Mouse (Mus musculus): ENCODE results near the gene Srsf9. TPM values are rescaled to one million over a fixed set of nuclear protein-coding genes. Genes with fewer than 3 reads are reported as not detected.

Srsf9 gene
- polyA plus RNA-seq, 1 experiment from 2014 or later, result 418 TPM

- H3K36me3 ChIP-seq, result peaks cover 67% of the 10 kb centered on the region
Measured at GRCm38 (mm10) chr5:115330955-115331354, 4.0 kb downstream of the Srsf9 start.

DNA sequence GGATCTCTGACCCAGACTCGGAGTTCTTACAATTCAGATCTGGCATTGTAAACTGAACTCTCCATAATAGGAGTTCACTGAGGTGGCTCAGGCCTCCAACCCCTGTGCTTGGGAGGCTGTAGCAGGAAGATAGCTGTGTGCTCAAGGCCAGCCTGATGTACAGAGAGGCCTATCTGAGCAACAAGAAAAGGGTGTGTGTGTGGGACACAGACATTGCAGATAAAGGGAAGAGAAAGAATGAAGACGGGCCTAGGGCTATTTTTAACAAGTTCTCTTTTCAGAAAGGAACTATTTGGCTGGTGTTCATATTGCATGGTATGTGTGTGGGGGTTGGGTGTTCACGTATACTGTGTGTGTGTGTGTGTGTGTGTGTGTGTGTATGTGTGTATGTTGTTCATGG lies 6.6 kb downstream of the Srsf9 start:
- WGBS, result 83% methylated on average over 3 of the region's 3 CpGs
- no peak for ATAC-seq (ENCODE audit: insufficient number of reproducible peaks, insufficient read depth, low FRiP score, low TSS enrichment)
- Histone ChIP-seq H3K27me3 (no peaks in the 10 kb centered on the region), H3K4me2 (replicated peaks) (no peak overlapping the region), H3K27ac (no peak overlapping the region), H3K9me3 (no peaks in the 10 kb centered on the region), H3K4me3 (no peak overlapping the region), H3K36me3 (peaks cover 84% of the 10 kb centered on the region), H3K9ac (no peak overlapping the region), H3K4me1 (peaks cover 9% of the 10 kb centered on the region)

More at GRCm38 (mm10) chr5:115330955-115331354, 4.0 kb downstream of the Srsf9 start:
- Histone ChIP-seq H3K4me3 (no peak overlapping the region), H3K27me3 (no peaks in the 10 kb centered on the region), H3K4me2 (replicated peaks) (no peak overlapping the region), H3K27ac (no peak overlapping the region), H3K4me1 (peaks cover 17% of the 10 kb centered on the region), H3K9ac (no peak overlapping the region), H3K9me3 (no peaks in the 10 kb centered on the region)
- no peak for ATAC-seq (ENCODE audit: insufficient number of reproducible peaks, insufficient read depth, low FRiP score, low TSS enrichment)
- WGBS, result 89% methylated on average over 9 of the region's 9 CpGs

- H3K9ac ChIP-seq, result no peak overlapping the region
- no peaks in the 10 kb centered on the region for H3K9me3 ChIP-seq
- peaks cover 50% of the 10 kb centered on the region for H3K36me3 ChIP-seq
- no peak for ATAC-seq (ENCODE audit: insufficient number of reproducible peaks, insufficient read depth, low FRiP score, low TSS enrichment)
- H3K4me2 ChIP-seq (replicated peaks), result peak overlapping the region; percentile 71
- peak overlapping the region; percentile 89 for H3K4me3 ChIP-seq
- WGBS, result 36% methylated on average over 7 of the region's 7 CpGs
- H3K27me3 ChIP-seq, result no peaks in the 10 kb centered on the region
- no peak overlapping the region for H3K27ac ChIP-seq
- peaks cover 15% of the 10 kb centered on the region for H3K4me1 ChIP-seq
Measured at GRCm38 (mm10) chr5:115340007-115340406, 13.0 kb downstream of the Srsf9 start.

DNA sequence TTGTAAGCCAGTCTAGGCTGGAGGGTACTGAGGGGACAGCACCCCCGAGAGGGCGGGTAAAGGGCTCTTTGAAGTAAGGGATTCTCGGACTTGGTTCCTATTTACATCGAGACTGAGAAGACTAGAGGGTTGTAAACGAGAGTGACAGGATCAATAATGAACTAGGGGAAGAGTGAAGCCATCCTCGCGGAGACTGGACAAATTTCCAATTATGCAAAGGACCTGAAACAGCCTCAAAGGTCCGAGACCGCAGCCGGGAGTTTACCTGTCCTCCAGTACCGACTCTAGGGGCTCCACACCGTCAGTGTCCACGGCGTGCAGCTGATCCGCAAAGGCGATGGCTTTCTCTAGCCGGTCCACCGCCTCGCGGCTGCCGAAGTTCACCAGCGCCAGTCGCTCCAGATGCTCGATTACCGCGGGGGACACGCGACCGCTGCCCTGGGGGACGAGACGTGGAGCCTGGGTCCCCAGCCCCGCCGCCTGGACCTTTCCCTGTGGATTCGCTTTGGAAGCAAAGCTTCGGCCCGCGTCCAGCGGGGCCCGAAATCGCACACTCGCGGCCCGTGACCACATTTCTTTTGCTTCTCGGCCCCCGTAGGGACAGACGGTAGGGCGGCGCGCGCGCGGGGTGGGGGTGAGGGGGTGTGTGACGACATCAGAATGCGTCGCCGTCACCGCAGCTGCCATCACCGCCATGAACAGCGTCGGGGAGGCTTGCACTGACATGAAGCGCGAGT lies 13.8 kb downstream of the Srsf9 start, which contains the start of the genes Gatc and Triap1:
Gene Gatc (minus strand): TSS at position 602 of the 737 bp plus-strand sequence.
Gene Triap1 (plus strand): TSS at position 649 of the 737 bp plus-strand sequence.
- Histone ChIP-seq H3K4me1 (peaks cover 15% of the 10 kb centered on the region), H3K9me3 (no peaks in the 10 kb centered on the region), H3K4me3 (peak within 1 kb of the TSS; percentile 89), H3K9ac (peak within 1 kb of the TSS; percentile 86), H3K27me3 (no peaks in the 10 kb centered on the region), H3K36me3 (peaks cover 51% of the 10 kb centered on the region), H3K27ac (peak within 1 kb of the TSS; percentile 75), H3K4me2 (replicated peaks) (peak within 1 kb of the TSS; percentile 71)
- under 1% methylated on average over 62 of the region's 62 CpGs for WGBS
- peak; percentile 81 for ATAC-seq (ENCODE audit: insufficient number of reproducible peaks, insufficient read depth, low FRiP score, low TSS enrichment)

GRCm38 (mm10) chr5:115341314-115342165 lies 14.6 kb downstream of the Srsf9 start:
- Histone ChIP-seq H3K4me1 (peaks cover 15% of the 10 kb centered on the region), H3K27me3 (no peaks in the 10 kb centered on the region), H3K9me3 (no peaks in the 10 kb centered on the region), H3K4me3 (peak overlapping the region; percentile 89), H3K9ac (peak overlapping the region; percentile 86), H3K27ac (peak overlapping the region; percentile 42; the same call in 1 of the 2 replicates), H3K36me3 (peaks cover 50% of the 10 kb centered on the region), H3K4me2 (replicated peaks) (peak overlapping the region; percentile 71)
- ATAC-seq (ENCODE audit: insufficient number of reproducible peaks, insufficient read depth, low FRiP score, low TSS enrichment), result no peak; the same call in 1 of the 2 replicates
- WGBS, result 11% methylated on average over 36 of the region's 36 CpGs

DNA sequence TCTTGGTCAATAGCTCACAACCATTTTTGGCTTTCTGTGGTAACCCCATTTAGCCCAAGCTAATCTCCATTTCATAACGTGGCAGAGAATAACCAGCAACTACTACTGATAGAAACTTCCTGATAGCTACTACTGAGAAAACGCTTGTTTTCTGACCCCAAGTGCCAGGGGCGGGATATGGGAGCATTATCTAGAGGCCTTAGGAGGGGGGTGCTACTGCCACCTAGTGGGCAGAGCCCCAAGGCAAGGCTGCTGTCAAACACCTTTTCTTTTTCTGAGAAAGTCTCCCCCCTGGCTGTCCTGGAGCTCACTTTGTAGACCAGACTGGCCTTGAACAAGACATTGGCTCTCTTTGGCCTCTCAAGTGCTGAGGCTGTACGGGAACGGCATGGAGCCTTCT lies 20.6 kb downstream of the Srsf9 start:
- Histone ChIP-seq H3K9me3 (no peaks in the 10 kb centered on the region), H3K9ac (no peak overlapping the region), H3K27ac (no peak overlapping the region), H3K4me2 (replicated peaks) (peak overlapping the region; percentile 90), H3K27me3 (no peaks in the 10 kb centered on the region), H3K36me3 (peaks cover 39% of the 10 kb centered on the region), H3K4me1 (peaks cover 9% of the 10 kb centered on the region), H3K4me3 (peak overlapping the region; percentile 97)
- ATAC-seq (ENCODE audit: insufficient number of reproducible peaks, insufficient read depth, low FRiP score, low TSS enrichment), result no peak
- WGBS, result 4% methylated on average over 5 of the region's 5 CpGs

DNA sequence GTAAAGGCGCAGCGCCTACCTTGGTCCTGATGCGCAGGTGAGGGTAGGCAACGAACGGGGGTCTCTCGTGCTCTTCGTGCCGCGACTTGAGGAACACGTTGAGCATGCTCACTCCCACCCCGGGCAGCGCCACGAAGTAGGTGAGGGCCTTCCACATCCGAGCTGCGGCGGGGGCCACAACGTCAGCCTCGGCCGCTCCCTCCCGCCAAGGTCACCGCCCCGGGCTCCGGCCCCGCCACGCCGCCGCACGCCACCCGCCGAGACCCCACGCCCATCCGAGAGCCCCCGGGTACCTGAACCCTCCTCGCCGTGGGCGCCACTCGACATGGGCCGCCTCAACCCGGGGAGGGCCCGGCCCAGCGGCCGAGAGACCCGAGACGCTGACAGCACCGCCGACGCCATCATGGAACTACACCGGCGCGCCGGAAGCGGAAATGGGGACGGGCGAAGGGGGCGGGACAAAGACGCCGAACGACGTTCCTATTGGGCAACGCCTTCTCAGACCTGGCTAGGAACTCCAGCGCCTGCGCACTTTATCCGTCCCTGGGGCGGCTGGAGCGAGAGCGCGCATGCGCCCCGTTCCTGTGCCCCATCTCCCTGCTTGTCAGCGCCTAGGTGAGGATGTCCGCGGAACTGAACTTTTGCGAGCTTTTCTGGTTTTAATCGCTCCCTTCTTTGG lies 21.7 kb downstream of the Srsf9 start, which contains the start of gene Cox6a1:
Gene Cox6a1 (minus strand): TSS at position 436 of the 679 bp plus-strand sequence.
- H3K27ac ChIP-seq, result peak within 1 kb of the TSS; percentile 85
- under 1% methylated on average over 74 of the region's 74 CpGs for WGBS
- ATAC-seq (ENCODE audit: insufficient number of reproducible peaks, insufficient read depth, low FRiP score, low TSS enrichment), result peak; percentile 91

DNA sequence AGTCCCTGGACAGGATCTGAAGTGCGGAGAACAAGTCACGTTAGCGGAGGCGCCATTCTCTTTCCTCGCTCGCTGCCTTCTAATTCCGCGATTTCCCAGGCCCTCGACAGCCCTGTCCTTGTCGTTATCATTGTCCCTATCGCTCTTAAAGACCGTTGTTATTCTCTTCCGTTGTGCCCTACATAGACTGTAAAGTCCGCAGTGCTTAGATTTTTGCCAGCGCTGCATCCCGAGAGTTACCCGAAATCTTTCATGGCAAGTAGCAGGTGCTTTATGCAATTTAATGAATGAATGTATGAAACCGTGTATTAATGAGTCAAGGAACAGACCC lies 22.2 kb downstream of the Srsf9 start:
- H3K4me2 ChIP-seq (replicated peaks), result peak overlapping the region; percentile 80
- peak; percentile 5; the same call in 1 of the 2 replicates for ATAC-seq (ENCODE audit: insufficient number of reproducible peaks, insufficient read depth, low FRiP score, low TSS enrichment)
- peak overlapping the region; percentile 85 for H3K27ac ChIP-seq
- peaks cover 9% of the 10 kb centered on the region for H3K4me1 ChIP-seq
- peak overlapping the region; percentile 97 for H3K4me3 ChIP-seq
- H3K9me3 ChIP-seq, result no peaks in the 10 kb centered on the region
- WGBS, result 1% methylated on average over 18 of the region's 18 CpGs
- peak overlapping the region; percentile 89 for H3K9ac ChIP-seq
- peaks cover 23% of the 10 kb centered on the region for H3K36me3 ChIP-seq
- H3K27me3 ChIP-seq, result no peaks in the 10 kb centered on the region

More for the DNA sequence above, 21.7 kb downstream of the Srsf9 start, which contains the start of gene Cox6a1:
- H3K9me3 ChIP-seq, result no peaks in the 10 kb centered on the region
- no peaks in the 10 kb centered on the region for H3K27me3 ChIP-seq
- peak within 1 kb of the TSS; percentile 89 for H3K9ac ChIP-seq
- peak within 1 kb of the TSS; percentile 97 for H3K4me3 ChIP-seq
- H3K4me2 ChIP-seq (replicated peaks), result peak within 1 kb of the TSS; percentile 90
- peaks cover 28% of the 10 kb centered on the region for H3K36me3 ChIP-seq
- H3K4me1 ChIP-seq, result peaks cover 9% of the 10 kb centered on the region

- Histone ChIP-seq H3K4me2 (replicated peaks) (no peak overlapping the region), H3K9ac (no peak overlapping the region), H3K9me3 (no peaks in the 10 kb centered on the region), H3K4me3 (no peak overlapping the region), H3K27ac (no peak overlapping the region), H3K4me1 (peaks cover 9% of the 10 kb centered on the region), H3K36me3 (peaks cover 3% of the 10 kb centered on the region), H3K27me3 (no peaks in the 10 kb centered on the region)
- ATAC-seq (ENCODE audit: insufficient number of reproducible peaks, insufficient read depth, low FRiP score, low TSS enrichment), result no peak
- WGBS, result 73% methylated on average over 5 of the region's 5 CpGs
Measured at GRCm38 (mm10) chr5:115351348-115351747, 24.4 kb downstream of the Srsf9 start.

DNA sequence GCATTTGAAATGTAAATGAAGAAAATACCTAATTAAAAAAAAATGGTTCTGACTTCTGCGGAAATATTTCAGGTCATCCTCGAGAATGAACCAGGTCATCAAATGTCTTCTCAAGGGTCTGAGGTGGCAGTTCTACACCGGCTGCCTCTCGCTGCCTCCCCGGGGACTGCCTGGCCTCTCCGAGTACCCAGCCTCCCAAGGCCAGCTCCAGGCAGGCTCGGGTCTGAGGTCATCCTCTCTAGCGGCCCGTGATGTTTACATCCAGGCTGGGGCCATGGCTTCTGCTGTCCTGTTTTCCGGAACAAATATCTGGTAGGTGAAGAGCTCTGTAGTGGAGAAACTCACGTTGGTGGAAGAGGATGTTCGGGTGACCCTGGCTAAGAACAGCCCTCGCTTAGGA lies 28.1 kb downstream of the Srsf9 start:
- ATAC-seq (ENCODE audit: insufficient number of reproducible peaks, insufficient read depth, low FRiP score, low TSS enrichment), result no peak
- Histone ChIP-seq H3K27me3 (no peaks in the 10 kb centered on the region), H3K4me2 (replicated peaks) (no peak overlapping the region), H3K27ac (no peak overlapping the region), H3K9me3 (no peaks in the 10 kb centered on the region), H3K36me3 (no peaks in the 10 kb centered on the region), H3K9ac (no peak overlapping the region), H3K4me3 (no peak overlapping the region), H3K4me1 (no peaks in the 10 kb centered on the region)
- WGBS, result 56% methylated on average over 13 of the region's 13 CpGs

DNA sequence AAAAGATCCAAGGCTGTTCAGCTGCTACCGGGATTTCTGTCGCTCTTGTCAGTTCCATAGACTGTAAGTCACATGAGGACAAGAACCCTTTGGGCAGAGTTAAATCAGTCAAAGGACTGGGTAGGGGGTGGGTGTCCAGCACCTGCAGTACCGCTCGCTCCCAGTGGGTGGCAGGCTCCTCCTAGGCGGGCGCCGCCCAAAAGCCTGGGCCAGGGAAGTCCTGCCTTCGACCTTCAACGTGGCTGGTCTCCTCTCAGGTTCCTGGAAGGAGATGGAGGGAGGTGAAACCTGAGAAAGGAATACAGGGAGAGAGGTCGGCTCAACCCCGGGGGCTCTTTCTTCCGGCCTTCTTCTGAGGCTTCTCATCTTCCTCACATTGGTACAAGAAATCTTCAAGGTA lies 31.9 kb downstream of the Srsf9 start:
- peak; percentile 76; the same call in 1 of the 2 replicates for ATAC-seq (ENCODE audit: insufficient number of reproducible peaks, insufficient read depth, low FRiP score, low TSS enrichment)
- no peaks in the 10 kb centered on the region for H3K9me3 ChIP-seq
- no peak overlapping the region for H3K4me2 ChIP-seq (replicated peaks)
- H3K4me3 ChIP-seq, result no peak overlapping the region
- H3K36me3 ChIP-seq, result no peaks in the 10 kb centered on the region
- no peak overlapping the region for H3K27ac ChIP-seq
- no peak overlapping the region for H3K9ac ChIP-seq
- no peaks in the 10 kb centered on the region for H3K27me3 ChIP-seq
- WGBS, result 4% methylated on average over 12 of the region's 12 CpGs
- H3K4me1 ChIP-seq, result no peaks in the 10 kb centered on the region

Data from embryonic facial prominence, embryonic 12.5 days (tissue).